Mouse (Mus musculus): Measurements from ENCODE around the gene Sf3a3. TPM values are rescaled to one million over a fixed set of nuclear protein-coding genes. Genes with fewer than 3 reads are reported as not detected.
"Not testable (repeated sequence)": the region's sequence is repeated elsewhere in the genome, so short reads cannot be mapped to it uniquely, and the experiment has no call there.

Gene Sf3a3
- polyA plus RNA-seq, 1 experiment from 2014 or later: 134 TPM

- H3K9ac ChIP-seq: peak overlapping the region; percentile 89
- H3K9me3 ChIP-seq: no peaks in the 10 kb centered on the region
- peak overlapping the region; percentile 74 for H3K4me2 ChIP-seq
- H3K4me1 ChIP-seq: peaks cover 56% of the 10 kb centered on the region
- H3K27me3 ChIP-seq: no peaks in the 10 kb centered on the region
- peaks cover 8% of the 10 kb centered on the region; the same call in 1 of the 2 replicates for H3K36me3 ChIP-seq
- WGBS: 1% methylated on average over 22 of the region's 22 CpGs
- H3K27ac ChIP-seq: peak overlapping the region; percentile 96
- peak overlapping the region; percentile 88 for H3K4me3 ChIP-seq
- 0 out of 2 replicates have a peak, but pooled peaks have one; percentile 3 for ATAC-seq (ENCODE audit: insufficient number of reproducible peaks, low FRiP score, low TSS enrichment, low read depth)
Measured at GRCm38 (mm10) chr4:124701052-124701845, 13.3 kb upstream of the Sf3a3 start.

GRCm38 (mm10) chr4:124701916-124702315 is 12.7 kb upstream of the Sf3a3 start:
- ATAC-seq (ENCODE audit: insufficient number of reproducible peaks, low FRiP score, low TSS enrichment, low read depth): no peak
- Histone ChIP-seq H3K4me3 (peak overlapping the region; percentile 88), H3K4me1 (peaks cover 60% of the 10 kb centered on the region), H3K27ac (peak overlapping the region; percentile 96), H3K9me3 (no peaks in the 10 kb centered on the region), H3K9ac (peak overlapping the region; percentile 89; the same call in 1 of the 2 replicates), H3K4me2 (peak overlapping the region; percentile 74), H3K27me3 (no peaks in the 10 kb centered on the region), H3K36me3 (peaks cover 13% of the 10 kb centered on the region)
- WGBS: 23% methylated on average over 5 of the region's 5 CpGs

DNA sequence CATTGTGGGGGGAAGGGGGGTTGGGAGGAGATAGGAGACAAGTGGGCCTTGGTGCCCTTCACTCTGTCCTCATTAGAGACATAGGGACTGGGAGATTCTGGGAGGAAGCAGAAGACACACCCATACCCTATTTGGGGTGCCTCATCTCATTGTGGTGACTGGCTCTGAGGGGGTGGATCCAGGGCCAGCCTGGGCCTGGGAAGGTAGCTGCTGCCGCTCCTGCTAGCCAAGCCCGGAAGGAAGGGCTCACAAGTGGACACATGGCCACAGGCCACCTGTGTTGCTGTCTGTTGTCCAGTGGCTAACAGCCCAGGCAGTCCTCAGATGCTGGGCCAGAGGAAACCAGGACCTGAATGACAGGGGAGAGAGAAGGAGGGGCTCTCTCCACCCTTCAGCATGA is 11.2 kb upstream of the Sf3a3 start:
- no peaks in the 10 kb centered on the region for H3K9me3 ChIP-seq
- H3K36me3 ChIP-seq: peaks cover 22% of the 10 kb centered on the region
- peak overlapping the region; percentile 40 for H3K4me2 ChIP-seq
- H3K9ac ChIP-seq: no peak overlapping the region
- ATAC-seq (ENCODE audit: insufficient number of reproducible peaks, low FRiP score, low TSS enrichment, low read depth): no peak
- H3K4me1 ChIP-seq: peaks cover 72% of the 10 kb centered on the region
- no peaks in the 10 kb centered on the region for H3K27me3 ChIP-seq
- H3K4me3 ChIP-seq: peak overlapping the region; percentile 23
- peak overlapping the region; percentile 88 for H3K27ac ChIP-seq
- WGBS: 14% methylated on average over 2 of the region's 2 CpGs

GRCm38 (mm10) chr4:124703881-124704796 is 10.4 kb upstream of the Sf3a3 start:
- H3K27ac ChIP-seq: peak overlapping the region; percentile 88
- peaks cover 22% of the 10 kb centered on the region for H3K36me3 ChIP-seq
- H3K27me3 ChIP-seq: no peaks in the 10 kb centered on the region
- H3K9me3 ChIP-seq: no peaks in the 10 kb centered on the region
- H3K4me1 ChIP-seq: peaks cover 77% of the 10 kb centered on the region
- H3K4me2 ChIP-seq: peak overlapping the region; percentile 40
- no peak for ATAC-seq (ENCODE audit: insufficient number of reproducible peaks, low FRiP score, low TSS enrichment, low read depth)
- no peak overlapping the region for H3K9ac ChIP-seq
- 3% methylated on average over 6 of the region's 6 CpGs for WGBS
- H3K4me3 ChIP-seq: peak overlapping the region; percentile 23

- H3K27ac ChIP-seq: peak overlapping the region; percentile 88
- WGBS: 15% methylated on average over 11 of the region's 11 CpGs
- H3K36me3 ChIP-seq: peaks cover 22% of the 10 kb centered on the region
- H3K4me1 ChIP-seq: peaks cover 78% of the 10 kb centered on the region
- no peaks in the 10 kb centered on the region for H3K27me3 ChIP-seq
- H3K4me3 ChIP-seq: peak overlapping the region; percentile 23
- no peak for ATAC-seq (ENCODE audit: insufficient number of reproducible peaks, low FRiP score, low TSS enrichment, low read depth)
- no peak overlapping the region for H3K9ac ChIP-seq
- H3K9me3 ChIP-seq: no peaks in the 10 kb centered on the region
- peak overlapping the region; percentile 40 for H3K4me2 ChIP-seq
Measured at GRCm38 (mm10) chr4:124704797-124705474, 9.6 kb upstream of the Sf3a3 start.

GRCm38 (mm10) chr4:124705661-124706269 is 8.8 kb upstream of the Sf3a3 start:
- Histone ChIP-seq H3K27me3 (no peaks in the 10 kb centered on the region), H3K4me2 (no peak overlapping the region), H3K4me3 (no peak overlapping the region), H3K9me3 (no peaks in the 10 kb centered on the region), H3K36me3 (peaks cover 22% of the 10 kb centered on the region), H3K27ac (peak overlapping the region; percentile 88), H3K9ac (no peak overlapping the region), H3K4me1 (peaks cover 82% of the 10 kb centered on the region)
- ATAC-seq (ENCODE audit: insufficient number of reproducible peaks, low FRiP score, low TSS enrichment, low read depth): no peak
- WGBS: 81% methylated on average over 23 of the region's 23 CpGs

DNA sequence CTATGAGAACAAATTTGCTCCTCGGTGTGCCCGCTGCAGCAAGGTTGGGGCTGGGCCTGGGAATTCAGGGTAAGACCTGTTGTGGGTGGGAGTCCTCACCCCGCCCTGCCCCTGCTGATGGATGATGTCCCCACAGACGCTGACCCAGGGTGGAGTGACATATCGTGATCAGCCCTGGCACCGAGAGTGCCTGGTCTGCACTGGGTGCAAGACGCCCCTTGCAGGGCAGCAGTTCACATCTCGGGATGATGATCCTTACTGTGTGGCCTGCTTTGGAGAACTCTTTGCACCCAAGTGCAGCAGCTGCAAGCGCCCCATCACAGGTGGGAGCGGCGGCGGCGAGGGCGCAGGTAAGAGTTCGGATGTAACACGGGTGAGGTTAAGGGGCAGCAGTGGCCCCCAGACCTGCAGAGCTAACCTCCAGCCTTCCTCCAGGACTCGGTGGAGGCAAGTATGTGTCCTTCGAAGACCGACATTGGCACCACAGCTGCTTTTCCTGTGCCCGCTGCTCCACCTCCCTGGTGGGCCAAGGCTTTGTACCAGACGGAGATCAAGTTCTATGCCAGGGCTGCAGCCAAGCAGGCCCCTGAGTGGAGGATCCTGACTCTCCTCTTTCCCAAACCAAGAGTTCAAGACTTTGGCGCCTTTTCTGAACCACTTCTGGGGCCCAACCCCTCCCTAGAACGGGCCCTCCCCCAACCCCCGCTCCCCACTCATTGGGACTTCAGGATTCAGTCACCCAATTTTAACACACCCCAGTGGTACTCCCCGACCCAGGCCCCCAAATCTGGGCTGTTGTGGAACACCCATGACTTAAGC is 7.0 kb upstream of the Sf3a3 start:
- Histone ChIP-seq H3K27ac (peak overlapping the region; percentile 95), H3K36me3 (peaks cover 22% of the 10 kb centered on the region), H3K4me1 (peaks cover 75% of the 10 kb centered on the region)
- H3K9me3 ChIP-seq; ATAC-seq (ENCODE audit: insufficient number of reproducible peaks, low FRiP score, low TSS enrichment, low read depth); H3K4me2 ChIP-seq; H3K4me3 ChIP-seq; H3K9ac ChIP-seq; H3K27me3 ChIP-seq: not testable (repeated sequence)
- 82% methylated on average over 25 of the region's 25 CpGs for WGBS

DNA sequence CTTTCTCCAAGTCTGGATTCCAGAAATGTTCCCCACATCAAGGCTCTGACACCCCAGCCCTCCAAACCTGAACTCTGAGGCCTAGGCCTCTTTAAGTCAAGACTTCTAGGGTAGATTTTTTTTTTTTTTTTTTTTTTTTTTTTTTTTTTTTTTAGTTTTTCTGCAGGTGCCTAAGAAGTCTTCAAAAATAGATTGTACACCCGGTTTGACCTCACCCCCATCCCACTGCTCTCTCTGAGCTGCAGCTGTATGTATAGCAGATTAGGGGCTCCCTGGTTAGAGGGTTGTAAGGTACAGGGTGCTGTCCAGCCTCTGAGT is 6.4 kb upstream of the Sf3a3 start:
- peaks cover 72% of the 10 kb centered on the region for H3K4me1 ChIP-seq
- not testable (repeated sequence) for H3K4me3 ChIP-seq; H3K27me3 ChIP-seq; ATAC-seq (ENCODE audit: insufficient number of reproducible peaks, low FRiP score, low TSS enrichment, low read depth); H3K9me3 ChIP-seq; H3K9ac ChIP-seq
- H3K4me2 ChIP-seq: peak overlapping the region; percentile 51
- peak overlapping the region; percentile 95 for H3K27ac ChIP-seq
- 14% methylated on average over 1 of the region's 1 CpGs for WGBS
- peaks cover 22% of the 10 kb centered on the region for H3K36me3 ChIP-seq

GRCm38 (mm10) chr4:124708518-124709477 is 5.8 kb upstream of the Sf3a3 start:
- Histone ChIP-seq H3K27me3 (no peaks in the 10 kb centered on the region), H3K9me3 (no peaks in the 10 kb centered on the region), H3K4me2 (peak overlapping the region; percentile 51), H3K4me1 (peaks cover 66% of the 10 kb centered on the region), H3K27ac (peak overlapping the region; percentile 95), H3K4me3 (peak overlapping the region; percentile 37), H3K36me3 (peaks cover 22% of the 10 kb centered on the region), H3K9ac (no peak overlapping the region)
- peak; percentile 89 for ATAC-seq (ENCODE audit: insufficient number of reproducible peaks, low FRiP score, low TSS enrichment, low read depth)
- 2% methylated on average over 41 of the region's 41 CpGs for WGBS

DNA sequence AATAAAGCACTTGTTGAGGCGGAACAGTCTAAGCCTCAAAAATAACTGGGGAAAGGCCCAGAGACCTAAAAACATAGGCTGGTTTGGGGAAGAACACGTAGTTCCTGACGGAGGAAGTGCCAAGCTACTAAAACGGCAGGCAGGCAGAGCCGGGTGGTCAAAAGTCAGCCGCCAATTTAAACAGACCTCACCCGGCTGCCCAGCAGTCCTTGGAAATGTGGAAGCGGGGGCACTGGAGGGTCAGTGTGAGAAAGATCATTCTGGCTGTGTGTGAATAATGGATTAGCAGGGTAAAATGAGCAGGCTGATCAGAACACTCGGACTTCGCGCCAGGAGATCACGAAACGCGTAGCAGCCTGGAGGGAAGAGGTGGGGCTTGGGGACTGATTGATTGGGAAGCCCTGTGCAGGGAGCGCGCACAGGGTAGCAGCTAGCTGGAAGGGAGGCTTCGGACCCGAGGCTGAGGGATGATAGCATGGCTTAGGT is 4.6 kb upstream of the Sf3a3 start:
- peak overlapping the region; percentile 27 for H3K4me3 ChIP-seq
- H3K36me3 ChIP-seq: peaks cover 22% of the 10 kb centered on the region
- 0 out of 2 replicates have a peak overlapping the region, but pooled peaks have one; percentile 23 for H3K9ac ChIP-seq
- no peaks in the 10 kb centered on the region for H3K9me3 ChIP-seq
- no peaks in the 10 kb centered on the region for H3K27me3 ChIP-seq
- H3K27ac ChIP-seq: peak overlapping the region; percentile 95
- H3K4me1 ChIP-seq: peaks cover 57% of the 10 kb centered on the region
- ATAC-seq (ENCODE audit: insufficient number of reproducible peaks, low FRiP score, low TSS enrichment, low read depth): no peak
- WGBS: 3% methylated on average over 18 of the region's 18 CpGs
- H3K4me2 ChIP-seq: peak overlapping the region; percentile 51
